Mouse (Mus musculus) embryonic fibroblast, embryonic 13.5 days (primary cell): ENCODE measurements around the gene Tmem268.

Experiments used
- CTCF ChIP-seq: IDR thresholded peaks from 2 replicates; pipeline ENCODE4 v1.5.1; 2011; ENCODE audit warnings: mild to moderate bottlenecking, control low read depth, low read length, moderate library complexity, borderline replicate concordance; ENCODE audit not compliant: insufficient read depth
- POLR2A ChIP-seq: IDR thresholded peaks from 2 replicates; pipeline ENCODE4 v1.6.1; 2011; ENCODE audit warnings: low read depth, mild to moderate bottlenecking, control low read depth, low read length, moderate library complexity

GRCm38 (mm10) chr4:63556665-63557064 lies 1.9 kb upstream of the Tmem268 start:
- TF ChIP-seq POLR2A = no peak
- TF ChIP-seq CTCF = no peak
